Mouse (Mus musculus): ENCODE results near the gene Dcaf17. TPM values are rescaled to one million over a fixed set of nuclear protein-coding genes. Genes with fewer than 3 reads are reported as not detected.

The Dcaf17 gene
- total and polyA plus RNA-seq, 3 experiments = 15.6 to 28.1 (median 22.7) TPM

- H3K79me2 ChIP-seq (replicated peaks; ENCODE audit: control insufficient read depth, extremely low read depth, insufficient read depth, poor library complexity, severe bottlenecking) = no peaks in the 10 kb centered on the region
- in situ Hi-C loops (cut with MboI; ENCODE audit: low pct_ligation_motif_present, low pct_unique_long_range_greater_than_20kb, low sequenced_read_pairs) (loop anchor here (25.0 kb wide), 1 partner anchor 321 kb away; no protein-coding TSS in a partner anchor), dilution Hi-C loops (cut with MboI; ENCODE audit: extremely low pct_ligation_motif_present, extremely low pct_unique_long_range_greater_than_20kb, low sequenced_read_pairs) (no loop called here)
- DNase-seq (ENCODE audit: extremely low read depth) = no peak
- TF ChIP-seq MAFK (IDR thresholded peaks at IDR 0.05; ENCODE audit: insufficient replicate concordance, low read length) (no peak), MYC (IDR thresholded peaks at IDR 0.05; ENCODE audit: low read depth, low read length) (no peak), CHD2 (IDR thresholded peaks at IDR 0.05; ENCODE audit: low read length) (no peak), POLR2AphosphoS2 (IDR thresholded peaks at IDR 0.05; ENCODE audit: low read depth, low read length) (no peak), ZC3H11A (IDR thresholded peaks at IDR 0.05; ENCODE audit: low read depth, low read length) (no peak), ZKSCAN1 (IDR thresholded peaks at IDR 0.05; ENCODE audit: borderline replicate concordance, low read depth, low read length) (no peak), EP300 (IDR thresholded peaks at IDR 0.05; ENCODE audit: low read length) (no peak), RCOR1 (conservative IDR thresholded peaks at IDR 0.05; ENCODE audit: low read depth, low read length) (no peak), KAT2A (IDR thresholded peaks at IDR 0.05; ENCODE audit: insufficient replicate concordance, low read length) (no peak), MEF2A (IDR thresholded peaks at IDR 0.05; ENCODE audit: borderline replicate concordance, low read depth, low read length) (no peak), JUND (conservative IDR thresholded peaks at IDR 0.05; ENCODE audit: low read depth, low read length) (no peak), MAZ (IDR thresholded peaks at IDR 0.05; ENCODE audit: low read depth, low read length) (no peak), GABPA (IDR thresholded peaks at IDR 0.05; ENCODE audit: insufficient replicate concordance, low read depth, low read length) (no peak), ELF1 (IDR thresholded peaks at IDR 0.05; ENCODE audit: low read depth, low read length) (no peak)
- H3K4me2 ChIP-seq (ENCODE audit: insufficient read depth, low read depth, poor library complexity, severe bottlenecking) = no peak overlapping the region
- no peak overlapping the region for H3K4me3 ChIP-seq (replicated peaks in 1 of 3; ENCODE audit: low read depth in 2 of 3, low read length in 2 of 3, poor library complexity in 1 of 3)
- no peak overlapping the region for H3K27ac ChIP-seq (ENCODE audit: insufficient read depth, low read depth)
- H3K9me3 ChIP-seq (replicated peaks; ENCODE audit: low read length) = peaks cover 2% of the 10 kb centered on the region
- no peaks in the 10 kb centered on the region for H3K27me3 ChIP-seq (replicated peaks)
- H3K36me3 ChIP-seq (replicated peaks in 1 of 2; ENCODE audit: control insufficient read depth in 1 of 2, insufficient read depth in 1 of 2, low read length in 1 of 2) = peaks cover 0 to 14% of the 10 kb centered on the region in 2 experiments
- no peak overlapping the region for H3K9ac ChIP-seq (ENCODE audit: insufficient read depth, low read depth)
- H3K4me1 ChIP-seq (ENCODE audit: control insufficient read depth in 1 of 2, insufficient read depth in 2 of 2) = peaks cover 11 to 24% of the 10 kb centered on the region in 2 experiments; a peak in 3 of 4 replicates
Observed at GRCm38 (mm10) chr2:71033014-71033413, 22.1 kb upstream of the Dcaf17 start.

- DNase-seq (ENCODE audit: extremely low read depth) = no peak
- H3K4me1 ChIP-seq (ENCODE audit: control insufficient read depth in 1 of 2, insufficient read depth in 2 of 2) = peaks cover 11 to 24% of the 10 kb centered on the region in 2 experiments; a peak in 3 of 4 replicates
- in situ Hi-C loops (cut with MboI; ENCODE audit: low pct_ligation_motif_present, low pct_unique_long_range_greater_than_20kb, low sequenced_read_pairs) (loop anchor here (25.0 kb wide), 1 partner anchor 322 kb away; no protein-coding TSS in a partner anchor), dilution Hi-C loops (cut with MboI; ENCODE audit: extremely low pct_ligation_motif_present, extremely low pct_unique_long_range_greater_than_20kb, low sequenced_read_pairs) (no loop called here)
- no peak overlapping the region for H3K9ac ChIP-seq (ENCODE audit: insufficient read depth, low read depth)
- H3K27me3 ChIP-seq (replicated peaks) = no peaks in the 10 kb centered on the region
- H3K27ac ChIP-seq (ENCODE audit: insufficient read depth, low read depth) = no peak overlapping the region
- no peak overlapping the region for H3K4me3 ChIP-seq (replicated peaks in 1 of 3; ENCODE audit: low read depth in 2 of 3, low read length in 2 of 3, poor library complexity in 1 of 3)
- H3K4me2 ChIP-seq (ENCODE audit: insufficient read depth, low read depth, poor library complexity, severe bottlenecking) = no peak overlapping the region
- peaks cover 2% of the 10 kb centered on the region for H3K9me3 ChIP-seq (replicated peaks; ENCODE audit: low read length)
- TF ChIP-seq JUN (IDR thresholded peaks at IDR 0.05; ENCODE audit: insufficient read depth, low read depth, low read length) (no peak), SIN3A (IDR thresholded peaks at IDR 0.05; ENCODE audit: low read length) (no peak), USF2 (conservative IDR thresholded peaks at IDR 0.05; ENCODE audit: low read depth, low read length) (no peak), CTCF (conservative IDR thresholded peaks at IDR 0.05 in 1 of 2, IDR thresholded peaks at IDR 0.05 in 1 of 2; ENCODE audit: low read depth in 2 of 2, low read length in 2 of 2) (no peak), USF1 (IDR thresholded peaks at IDR 0.05; ENCODE audit: low read depth, low read length) (no peak), GABPA (IDR thresholded peaks at IDR 0.05; ENCODE audit: insufficient replicate concordance, low read depth, low read length) (no peak), ZMIZ1 (IDR thresholded peaks at IDR 0.05; ENCODE audit: low read depth, low read length) (no peak), EP300 (IDR thresholded peaks at IDR 0.05; ENCODE audit: low read length) (no peak), CHD1 (IDR thresholded peaks at IDR 0.05; ENCODE audit: low read depth, low read length) (no peak)
- peaks cover 0 to 14% of the 10 kb centered on the region in 2 experiments for H3K36me3 ChIP-seq (replicated peaks in 1 of 2; ENCODE audit: control insufficient read depth in 1 of 2, insufficient read depth in 1 of 2, low read length in 1 of 2)
- no peaks in the 10 kb centered on the region for H3K79me2 ChIP-seq (replicated peaks; ENCODE audit: control insufficient read depth, extremely low read depth, insufficient read depth, poor library complexity, severe bottlenecking)
Observed at GRCm38 (mm10) chr2:71033987-71034386, 21.1 kb upstream of the Dcaf17 start.
